Mouse (Mus musculus) adrenal gland, postnatal 4 days (tissue): Measurements from ENCODE around the gene Olfr1555-ps1. TPM values are rescaled to one million over a fixed set of nuclear protein-coding genes. Genes with fewer than 3 reads are reported as not detected.
"Not testable (repeated sequence)": the region's sequence is repeated elsewhere in the genome, so short reads cannot be mapped to it uniquely, and the experiment has no call there.

Experiments
- DNase-seq, 2 experiments: peaks; one replicate each; pipeline ENCODE4 v3.0.0; 2021 to 2022; ENCODE audit warnings: low spot score in 2 of 2, mixed read lengths in 2 of 2
- long read RNA-seq, 2 experiments: library from polyadenylated mRNA; stranded (forward); transcript quantifications; one replicate each; pipeline ENCODE4 v2.0.0; 2021
- total RNA-seq, 2 experiments: library from RNA; stranded (reverse); gene quantifications; 2 replicates each; pipeline ENCODE4 v1.2.3; 2021

Gene Olfr1555-ps1
- total RNA-seq, result not detected
- long read RNA-seq, experiment 1, result 0 reads
- long read RNA-seq, experiment 2, result 0 reads

DNA sequence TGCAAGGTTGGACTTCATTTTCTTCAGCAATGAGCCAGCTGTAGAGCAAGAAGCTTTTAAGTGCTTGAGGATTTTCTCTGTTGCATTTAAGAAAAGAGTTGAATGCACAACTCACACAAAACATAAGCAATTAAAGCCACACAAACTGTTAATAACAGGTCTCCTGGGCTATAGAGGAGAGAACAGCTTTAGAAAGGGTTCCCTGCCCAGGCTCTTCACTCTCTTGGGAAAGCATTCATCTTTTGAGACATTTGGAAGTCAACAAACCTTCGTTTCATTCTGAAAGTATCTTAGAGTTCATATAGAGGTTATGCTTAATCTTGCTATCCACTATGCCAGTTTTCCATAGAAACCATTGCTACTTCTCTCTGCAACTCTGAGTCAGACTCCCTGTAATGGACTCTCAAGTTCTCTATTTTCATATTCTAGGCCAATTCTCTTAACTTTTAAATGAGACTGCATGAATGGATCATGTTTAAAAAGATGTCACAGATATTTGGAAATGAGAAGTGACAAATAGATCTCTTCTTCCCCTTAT is at the start of gene Olfr1555-ps1:
Olfr1555-ps1 (minus strand) TSS at position 51 of the 538 bp plus-strand sequence.
- not testable (repeated sequence) for DNase-seq

DNA sequence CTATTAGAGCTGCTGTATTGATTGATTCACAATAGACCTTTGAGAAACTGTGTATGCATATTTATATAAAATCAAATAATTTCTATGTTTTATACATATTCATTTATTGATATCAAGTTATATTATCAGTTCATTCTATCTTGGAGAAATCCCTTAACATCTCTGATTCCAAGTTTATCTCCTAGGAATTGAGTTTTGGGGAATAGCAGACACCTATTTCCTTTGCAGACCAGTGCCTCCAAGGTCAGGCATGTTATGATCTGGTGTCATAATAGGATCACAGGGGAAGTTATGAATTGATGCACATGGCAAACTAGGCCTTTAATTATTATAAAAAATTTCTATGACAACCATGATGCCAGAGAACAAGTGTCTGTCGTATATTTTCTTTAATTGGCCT is 30.4 kb upstream of the Olfr1555-ps1 start, which contains the start of gene Olfr1431:
Olfr1431 (plus strand) TSS at position 301 of the 400 bp plus-strand sequence.
- no peak for DNase-seq

DNA sequence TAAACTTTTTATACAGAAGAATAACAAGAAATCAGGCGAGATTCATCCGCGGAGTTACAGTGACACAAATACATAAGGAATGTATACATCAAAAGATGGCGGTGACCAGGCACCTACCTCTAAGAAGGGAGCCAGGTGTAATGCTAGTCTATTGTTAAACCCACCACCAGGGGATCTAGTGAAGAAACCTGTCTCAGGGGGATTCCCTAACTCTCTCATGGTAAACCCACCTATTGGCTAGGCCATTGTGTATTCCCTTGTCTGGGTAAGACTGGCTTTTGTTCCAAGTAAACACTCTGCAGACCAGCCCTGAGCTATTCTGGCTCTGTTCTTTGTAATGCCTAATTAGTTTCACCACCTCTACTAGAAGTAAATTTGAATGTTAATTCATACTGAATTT is 29.2 kb upstream of the Olfr1555-ps1 start:
- not testable (repeated sequence) for DNase-seq

DNA sequence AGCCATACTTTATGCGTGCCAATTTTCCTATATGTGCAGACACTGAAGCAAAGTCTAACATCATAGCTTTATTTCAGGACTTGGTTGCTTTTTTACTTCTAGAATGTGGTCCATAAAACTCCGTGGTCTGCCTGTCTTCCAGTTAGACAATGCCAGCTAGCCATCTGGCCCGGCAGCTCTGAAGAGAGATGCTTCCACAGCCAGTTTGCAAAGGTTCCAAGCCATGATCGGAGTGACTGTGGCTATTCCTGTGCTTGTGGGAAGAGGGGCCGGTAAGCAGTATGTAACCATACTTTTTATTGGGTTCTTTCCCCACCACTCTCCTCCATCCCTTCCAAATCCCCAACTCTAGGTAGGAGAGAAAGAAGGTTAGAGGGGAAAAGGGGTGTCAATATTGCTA is 5.5 kb upstream of the Olfr1555-ps1 start:
- not testable (repeated sequence) for DNase-seq

DNA sequence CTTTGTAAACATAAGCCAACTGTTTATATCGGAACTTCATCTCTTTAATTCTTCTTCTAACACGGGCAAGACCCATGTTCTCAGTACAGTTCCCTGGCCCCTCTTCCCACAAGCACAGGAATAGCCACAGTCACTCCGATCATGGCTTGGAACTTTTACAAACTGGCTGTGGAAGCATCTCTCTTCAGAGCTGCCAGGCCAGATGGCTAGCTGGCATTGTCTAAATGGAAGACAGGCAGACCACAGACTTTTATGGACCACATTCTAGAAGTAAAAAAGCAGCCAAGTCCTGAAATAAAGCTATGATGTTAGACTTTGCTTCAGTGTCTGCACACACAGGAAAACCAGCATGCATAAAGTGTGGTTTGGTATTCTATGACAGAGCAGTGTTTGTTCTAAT is 24.5 kb downstream of the Olfr1555-ps1 start:
- no peak for DNase-seq

DNA sequence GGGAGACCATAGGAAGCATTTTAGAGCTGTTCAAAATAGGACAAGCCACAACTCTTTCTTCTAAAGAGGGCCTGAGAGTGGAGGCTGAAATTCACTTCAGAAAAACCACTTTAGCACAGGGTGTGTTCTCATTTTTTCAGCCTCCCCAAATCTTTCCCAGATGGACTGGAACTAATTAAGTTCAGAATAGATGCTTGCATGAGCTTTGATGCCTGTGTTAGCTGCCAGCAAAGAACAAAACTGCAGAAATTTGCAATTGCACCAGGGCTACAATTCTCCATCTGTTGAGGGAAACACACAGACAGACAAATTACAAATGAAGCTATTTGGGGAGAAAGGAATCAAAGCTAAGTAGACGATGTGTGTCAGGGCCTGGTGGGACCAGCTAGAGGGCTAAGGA is 26.6 kb downstream of the Olfr1555-ps1 start:
- DNase-seq, result no peak

DNA sequence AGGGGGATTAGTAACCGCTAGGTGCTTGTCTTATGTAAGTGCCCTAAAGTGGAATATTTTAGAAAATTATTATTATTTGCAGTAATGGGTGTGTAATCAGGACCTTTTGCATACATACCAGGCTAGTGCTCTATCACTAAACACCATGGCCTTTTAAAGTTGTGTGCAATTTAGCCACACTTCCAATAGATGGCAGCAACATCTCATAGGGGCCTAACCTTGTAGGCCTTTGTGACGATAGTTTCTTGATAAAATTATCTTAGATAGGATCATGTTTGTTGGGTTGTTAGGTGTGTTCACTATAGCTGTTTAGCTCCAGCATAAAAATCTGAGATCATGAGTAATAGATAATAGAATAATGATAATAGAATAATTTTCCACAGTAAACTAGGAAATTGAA is 35.6 kb downstream of the Olfr1555-ps1 start:
- DNase-seq, result no peak

DNA sequence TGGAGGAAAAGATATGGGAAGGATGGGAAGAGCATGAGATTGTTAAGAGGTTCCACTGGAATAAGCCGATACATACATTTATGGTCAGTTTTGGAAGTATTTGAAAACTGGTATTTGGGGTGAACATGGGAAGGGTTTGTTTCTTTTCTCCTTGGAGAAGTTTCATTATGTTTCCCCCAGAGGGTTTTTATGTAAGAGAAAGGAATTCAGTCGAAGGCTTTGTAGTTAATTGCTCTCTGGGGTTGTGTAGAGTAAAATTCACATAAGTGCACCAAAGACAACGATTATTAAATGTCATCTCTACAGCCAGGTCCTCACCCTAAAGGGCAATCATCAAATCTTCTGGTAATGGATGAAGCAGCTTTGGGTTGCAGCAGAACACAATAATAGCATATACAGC is 46.8 kb downstream of the Olfr1555-ps1 start, which contains the start of gene Olfr76:
Olfr76 (minus strand) TSS at position 101 of the 400 bp plus-strand sequence.
- DNase-seq, result no peak

DNA sequence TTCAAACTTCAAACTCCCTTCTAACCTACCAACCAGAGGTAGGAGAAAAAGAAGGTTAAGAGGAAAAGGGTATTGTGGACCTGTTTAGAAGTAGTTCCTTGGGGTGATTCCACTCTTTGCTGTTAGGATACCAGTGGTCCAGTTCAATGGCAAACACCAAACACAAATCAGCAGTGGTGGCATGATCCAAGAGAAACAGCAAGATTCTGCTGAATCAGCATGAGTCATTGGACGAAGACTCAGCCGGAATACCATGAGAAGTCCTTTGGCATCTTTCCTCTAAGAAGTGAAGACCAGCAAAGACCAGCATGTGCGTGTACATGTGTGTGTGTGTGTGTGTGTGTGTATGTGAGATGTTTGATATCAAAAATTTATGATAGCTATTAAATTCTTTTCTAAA is 53.4 kb downstream of the Olfr1555-ps1 start:
- no peak for DNase-seq

DNA sequence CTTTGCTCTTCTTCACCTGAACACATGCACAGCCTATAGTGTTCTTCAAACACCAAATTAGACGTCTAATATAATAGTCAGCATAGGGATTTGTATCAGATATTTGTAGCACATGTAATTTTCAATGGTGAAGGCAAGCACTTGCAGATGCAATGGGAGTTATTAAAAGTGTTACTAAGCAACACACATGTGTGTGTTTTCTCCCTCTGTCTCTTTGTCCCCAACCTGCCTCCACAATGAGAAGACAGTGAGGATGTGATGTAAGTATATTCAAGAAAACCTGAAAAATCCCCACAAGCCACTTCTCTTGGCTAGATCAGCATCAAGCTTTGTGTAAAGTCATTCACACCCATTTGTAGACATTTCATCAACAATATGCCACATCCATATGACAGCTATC is 54.1 kb downstream of the Olfr1555-ps1 start, which contains the start of gene Olfr1428:
Olfr1428 (minus strand) TSS at position 101 of the 400 bp plus-strand sequence.
- DNase-seq, result no peak

Other genes starting within 250 kb of the Olfr1555-ps1 start
- gene Osbp, start 204.2 kb downstream of the Olfr1555-ps1 start, total RNA-seq, result 10 to 100 TPM; 71.0 to 74.0 TPM
- not detected for gene Olfr1423, start 128.8 kb downstream of the Olfr1555-ps1 start, total RNA-seq
- not detected for gene Olfr1424, start 107.4 kb downstream of the Olfr1555-ps1 start, total RNA-seq
- gene Olfr1425, start 92.4 kb downstream of the Olfr1555-ps1 start, total RNA-seq, result not detected
- gene Olfr1426, start 78.1 kb downstream of the Olfr1555-ps1 start, total RNA-seq, result not detected
- not detected for gene Olfr1427, start 66.8 kb downstream of the Olfr1555-ps1 start, total RNA-seq
- gene Olfr1428, start 54.2 kb downstream of the Olfr1555-ps1 start, total RNA-seq, result not detected
- not detected for gene Olfr76, start 46.9 kb downstream of the Olfr1555-ps1 start, total RNA-seq
- gene Olfr1431, start 30.5 kb upstream of the Olfr1555-ps1 start, total RNA-seq, result not detected
- not detected for gene Olfr1432, start 62.5 kb upstream of the Olfr1555-ps1 start, total RNA-seq
- gene Olfr262, start 71.5 kb upstream of the Olfr1555-ps1 start, total RNA-seq, result not detected
- gene Olfr235, start 90.9 kb upstream of the Olfr1555-ps1 start, total RNA-seq, result not detected
- not detected for gene Olfr1434, start 109.7 kb upstream of the Olfr1555-ps1 start, total RNA-seq
- not detected for gene Olfr1436, start 129.0 kb upstream of the Olfr1555-ps1 start, total RNA-seq
- not detected for gene Olfr1437, start 155.0 kb upstream of the Olfr1555-ps1 start, total RNA-seq
- gene Olfr1438-ps1, start 165.8 kb upstream of the Olfr1555-ps1 start, total RNA-seq, result not detected
- gene Olfr1440, start 217.2 kb upstream of the Olfr1555-ps1 start, total RNA-seq, result not detected
- not detected for gene Olfr1441, start 247.3 kb upstream of the Olfr1555-ps1 start, total RNA-seq